Mouse (Mus musculus) MEL (cell line): ENCODE results near the gene Rnf227. TPM values are rescaled to one million over a fixed set of nuclear protein-coding genes. Genes with fewer than 3 reads are reported as not detected.

Experiments used
- DNase-seq: peaks from one replicate; pipeline ENCODE4 v3.0.0; 2011; ENCODE audit warnings: low read depth, low spot score
- H3K27ac ChIP-seq: 2 replicates; pipeline ENCODE4 v1.5.1; 2012; ENCODE audit warnings: low read depth, mild to moderate bottlenecking, control low read depth, low read length, moderate library complexity; ENCODE audit not compliant: control insufficient read depth
- H3K27me3 ChIP-seq, 2 experiments: fragments of 150-350 bp in 1 of 2; sonication (generic) in 1 of 2; 2 replicates each; pipeline ENCODE4 v1.6.1; 2012; ENCODE audit warnings: low read length in 2 of 2, mild to moderate bottlenecking in 2 of 2, improper control_type of control experiment in 1 of 2, moderate library complexity in 1 of 2; ENCODE audit not compliant: insufficient read depth in 2 of 2, control insufficient read depth in 1 of 2
- H3K36me3 ChIP-seq, 2 experiments: 2 replicates each; pipeline ENCODE4 v1.6.1; 2012 to 2014; ENCODE audit warnings: low read length in 2 of 2, improper control_type of control experiment in 1 of 2, inconsistent platforms in 1 of 2, mild to moderate bottlenecking in 1 of 2; ENCODE audit not compliant: insufficient read depth in 2 of 2, control insufficient read depth in 1 of 2
- H3K4me1 ChIP-seq, 2 experiments: fragments of 150-350 bp in 1 of 2; sonication (generic) in 1 of 2; 2 replicates each; pipeline ENCODE4 v1.6.1; 2012; ENCODE audit warnings: low read length in 2 of 2, improper control_type of control experiment in 1 of 2, mild to moderate bottlenecking in 1 of 2; ENCODE audit not compliant: insufficient read depth in 2 of 2, control insufficient read depth in 1 of 2
- H3K4me3 ChIP-seq, 2 experiments: fragments of 150-350 bp in 1 of 2; sonication (generic) in 1 of 2; 2 replicates each; pipeline ENCODE4 v1.5.1; 2012; ENCODE audit warnings: low read depth in 2 of 2, low read length in 2 of 2, mild to moderate bottlenecking in 2 of 2, moderate library complexity in 2 of 2, control low read depth in 1 of 2, improper control_type of control experiment in 1 of 2; ENCODE audit not compliant: control insufficient read depth in 1 of 2, insufficient read depth in 1 of 2
- H3K79me2 ChIP-seq: 2 replicates; pipeline ENCODE4 v1.6.1; 2012; ENCODE audit warnings: mild to moderate bottlenecking, low read length, moderate library complexity; ENCODE audit not compliant: control insufficient read depth, poor library complexity, insufficient read depth
- H3K9ac ChIP-seq: 2 replicates; pipeline ENCODE4 v1.6.1; 2012; ENCODE audit warnings: low read depth, mild to moderate bottlenecking, control low read depth, low read length, moderate library complexity; ENCODE audit not compliant: control insufficient read depth, poor library complexity, severe bottlenecking
- H3K9me3 ChIP-seq: fragments of 150-350 bp; sonication (generic); replicated peaks from 2 replicates; pipeline ENCODE4 v1.6.1; 2012; ENCODE audit warnings: mild to moderate bottlenecking, low read length, improper control_type of control experiment, moderate library complexity; ENCODE audit not compliant: insufficient read depth
- BHLHE40 ChIP-seq: IDR thresholded peaks from 2 replicates; pipeline ENCODE4 v1.6.1; 2012; ENCODE audit warnings: low read depth, mild to moderate bottlenecking, inconsistent platforms, low read length, improper control_type of control experiment, borderline replicate concordance
- CHD1 ChIP-seq: IDR thresholded peaks from 2 replicates; pipeline ENCODE4 v1.6.1; 2012; ENCODE audit warnings: low read depth, mild to moderate bottlenecking, inconsistent platforms, low read length, improper control_type of control experiment
- CTCF ChIP-seq, 3 experiments: IDR thresholded peaks in 2 of 3; conservative IDR thresholded peaks in 1 of 3; 2 replicates each; pipeline ENCODE4 v1.5.1; 2011 to 2012; ENCODE audit warnings: low read length in 3 of 3, low read depth in 2 of 3, mild to moderate bottlenecking in 2 of 3, improper control_type of control experiment in 1 of 3, inconsistent platforms in 1 of 3, mixed read lengths in 1 of 3, moderate library complexity in 1 of 3; ENCODE audit not compliant: control insufficient read depth in 1 of 3, insufficient read depth in 1 of 3, poor library complexity in 1 of 3, severe bottlenecking in 1 of 3
- E2F4 ChIP-seq: IDR thresholded peaks from 2 replicates; pipeline ENCODE4 v1.6.1; 2011; ENCODE audit warnings: low read depth, low read length, improper control_type of control experiment, borderline replicate concordance
- EP300 ChIP-seq, 2 experiments: IDR thresholded peaks; 2 replicates each; pipeline ENCODE4 v1.6.1; 2011; ENCODE audit warnings: improper control_type of control experiment in 2 of 2, low read length in 2 of 2, low read depth in 1 of 2, mild to moderate bottlenecking in 1 of 2
- ETS1 ChIP-seq: IDR thresholded peaks from 2 replicates; pipeline ENCODE4 v1.6.1; 2012; ENCODE audit warnings: low read depth, mild to moderate bottlenecking, inconsistent platforms, low read length, improper control_type of control experiment, moderate library complexity
- JUND ChIP-seq: IDR thresholded peaks from 2 replicates; pipeline ENCODE4 v1.6.1; 2011; ENCODE audit warnings: low read depth, mild to moderate bottlenecking, improper control_type of control experiment, low read length
- MAFK ChIP-seq: IDR thresholded peaks from 2 replicates; pipeline ENCODE4 v1.6.1; 2011; ENCODE audit warnings: low read depth, mild to moderate bottlenecking, low read length, improper control_type of control experiment, borderline replicate concordance
- MAX ChIP-seq: IDR thresholded peaks from 2 replicates; pipeline ENCODE4 v1.6.1; 2011; ENCODE audit warnings: low read length, improper control_type of control experiment
- MXI1 ChIP-seq: IDR thresholded peaks from 2 replicates; pipeline ENCODE4 v1.6.1; 2011; ENCODE audit warnings: mild to moderate bottlenecking, low read depth, low read length, improper control_type of control experiment
- NELFE ChIP-seq: IDR thresholded peaks from 2 replicates; pipeline ENCODE4 v1.6.1; 2011; ENCODE audit warnings: low read depth, low read length, improper control_type of control experiment
- NRF1 ChIP-seq: IDR thresholded peaks from 2 replicates; pipeline ENCODE4 v1.6.1; 2014; ENCODE audit warnings: low read depth, mild to moderate bottlenecking, inconsistent platforms, low read length, improper control_type of control experiment, moderate library complexity; ENCODE audit not compliant: poor library complexity, insufficient read depth, severe bottlenecking
- POLR2A ChIP-seq, 2 experiments: IDR thresholded peaks; 2 replicates each; pipeline ENCODE4 v1.6.1; 2011 to 2012; ENCODE audit warnings: low read length in 2 of 2, mild to moderate bottlenecking in 2 of 2, control low read depth in 1 of 2, improper control_type of control experiment in 1 of 2, low read depth in 1 of 2, moderate library complexity in 1 of 2; ENCODE audit not compliant: control insufficient read depth in 1 of 2, insufficient read depth in 1 of 2, poor library complexity in 1 of 2
- POLR2AphosphoS2 ChIP-seq: IDR thresholded peaks from 2 replicates; pipeline ENCODE4 v1.6.1; 2011; ENCODE audit warnings: low read length, improper control_type of control experiment
- RAD21 ChIP-seq: IDR thresholded peaks from 2 replicates; pipeline ENCODE4 v1.6.1; 2011; ENCODE audit warnings: mild to moderate bottlenecking, low read depth, low read length, improper control_type of control experiment
- RCOR1 ChIP-seq: IDR thresholded peaks from 2 replicates; pipeline ENCODE4 v1.6.1; 2012; ENCODE audit warnings: low read depth, mild to moderate bottlenecking, inconsistent platforms, low read length, improper control_type of control experiment
- TCF12 ChIP-seq: IDR thresholded peaks from 2 replicates; pipeline ENCODE4 v1.6.1; 2014; ENCODE audit warnings: low read depth, mild to moderate bottlenecking, inconsistent platforms, low read length, improper control_type of control experiment, moderate library complexity
- UBTF ChIP-seq: IDR thresholded peaks from 2 replicates; pipeline ENCODE4 v1.6.1; 2012; ENCODE audit warnings: low read depth, mild to moderate bottlenecking, inconsistent platforms, low read length, improper control_type of control experiment, moderate library complexity, borderline replicate concordance; ENCODE audit not compliant: insufficient read depth
- USF2 ChIP-seq, 2 experiments: IDR thresholded peaks; 2 replicates each; pipeline ENCODE4 v1.6.1; 2011 to 2012; ENCODE audit warnings: improper control_type of control experiment in 2 of 2, low read length in 2 of 2, borderline replicate concordance in 1 of 2, inconsistent platforms in 1 of 2, low read depth in 1 of 2, mild to moderate bottlenecking in 1 of 2; ENCODE audit not compliant: insufficient read depth in 1 of 2
- ZC3H11A ChIP-seq: IDR thresholded peaks from 2 replicates; pipeline ENCODE4 v1.6.1; 2012; ENCODE audit warnings: low read depth, mild to moderate bottlenecking, inconsistent platforms, low read length, improper control_type of control experiment
- ZKSCAN1 ChIP-seq: IDR thresholded peaks from 2 replicates; pipeline ENCODE4 v1.6.1; 2012; ENCODE audit warnings: low read depth, mild to moderate bottlenecking, inconsistent platforms, low read length, improper control_type of control experiment, moderate library complexity
- ZMIZ1 ChIP-seq: IDR thresholded peaks from 2 replicates; pipeline ENCODE4 v1.6.1; 2012; ENCODE audit warnings: low read depth, mild to moderate bottlenecking, inconsistent platforms, low read length, improper control_type of control experiment, moderate library complexity
- ZNF384 ChIP-seq: IDR thresholded peaks from 2 replicates; pipeline ENCODE4 v1.6.1; 2012; ENCODE audit warnings: low read depth, mild to moderate bottlenecking, inconsistent platforms, low read length, improper control_type of control experiment
- polyA plus RNA-seq, 2 experiments: library from polyadenylated mRNA; stranded (reverse) in 1 of 2; unstranded in 1 of 2; fragments of >175 nt in 1 of 2; fragments of >200 nt in 1 of 2; gene quantifications; 2 replicates each; pipeline versions ENCODE4 v1.2.1 to v1.2.4; 2012; ENCODE audit warnings: low replicate concordance in 2 of 2, low read depth in 1 of 2; ENCODE audit not compliant: insufficient read length in 2 of 2, insufficient read depth in 1 of 2, missing spikeins in 1 of 2
- total RNA-seq: library from RNA; depleted of rRNA; stranded (reverse); fragments of 300-350 nt; gene quantifications from 2 replicates; pipeline ENCODE4 v1.2.3, GENCODE M21; 2012

Gene Rnf227
- total and polyA plus RNA-seq, 3 experiments, result 11.5 to 12.4 TPM; not detected in 1

- H3K36me3 ChIP-seq, result peaks cover 0 to 2% of the 10 kb centered on the region in 2 experiments; a peak in 2 of 4 replicates
- no peak overlapping the region for H3K27ac ChIP-seq
- no peaks in the 10 kb centered on the region for H3K9me3 ChIP-seq
- H3K9ac ChIP-seq, result no peak overlapping the region
- TF ChIP-seq RAD21, result no peak
- TF ChIP-seq JUND, result no peak
- no peak for TF ChIP-seq CTCF (IDR thresholded peaks at IDR 0.05 in 2 of 3, conservative IDR thresholded peaks at IDR 0.05 in 1 of 3; ENCODE audit: control insufficient read depth in 1 of 3, insufficient read depth in 1 of 3, low read depth in 2 of 3, low read length in 3 of 3, poor library complexity in 1 of 3, severe bottlenecking in 1 of 3)
- TF ChIP-seq ZNF384, result no peak
- no peak for TF ChIP-seq TCF12
- TF ChIP-seq POLR2AphosphoS2, result no peak
- TF ChIP-seq MAFK, result no peak
- TF ChIP-seq USF2 (IDR thresholded peaks at IDR 0.05; ENCODE audit: borderline replicate concordance in 1 of 2, insufficient read depth in 1 of 2, low read depth in 1 of 2, low read length in 2 of 2), result no peak
- no peak for TF ChIP-seq ZC3H11A
- TF ChIP-seq BHLHE40, result no peak
- no peak for TF ChIP-seq ZKSCAN1
- no peak for TF ChIP-seq UBTF
- no peak for TF ChIP-seq NRF1
- no peak for TF ChIP-seq RCOR1
- TF ChIP-seq POLR2A (IDR thresholded peaks at IDR 0.05; ENCODE audit: control insufficient read depth in 1 of 2, insufficient read depth in 1 of 2, low read depth in 1 of 2, low read length in 2 of 2, poor library complexity in 1 of 2), result no peak
- TF ChIP-seq CHD1, result no peak
- no peaks in the 10 kb centered on the region for H3K4me1 ChIP-seq
- no peak for DNase-seq
- no peaks in the 10 kb centered on the region for H3K27me3 ChIP-seq
- H3K4me3 ChIP-seq, result no peak overlapping the region
- no peaks in the 10 kb centered on the region for H3K79me2 ChIP-seq
Observed at GRCm38 (mm10) chr11:69356544-69356943, 16.3 kb downstream of the Rnf227 start.

GRCm38 (mm10) chr11:69357690-69358089 is 17.4 kb downstream of the Rnf227 start:
- Histone ChIP-seq H3K27ac (no peak overlapping the region), H3K27me3 (no peaks in the 10 kb centered on the region), H3K9ac (no peak overlapping the region), H3K4me3 (no peak overlapping the region)
- TF ChIP-seq MAX, result no peak
- no peak for TF ChIP-seq NELFE
- TF ChIP-seq ZNF384, result no peak
- no peak for TF ChIP-seq ETS1
- no peak for TF ChIP-seq MXI1
- no peak for TF ChIP-seq E2F4
- no peak for TF ChIP-seq EP300 (IDR thresholded peaks at IDR 0.05; ENCODE audit: low read depth in 1 of 2, low read length in 2 of 2)
- no peak for TF ChIP-seq RCOR1
- no peak for TF ChIP-seq ZMIZ1
- TF ChIP-seq, all 39 proteins: peak for 0
- Histone ChIP-seq H3K36me3 (peaks cover 0 to 2% of the 10 kb centered on the region in 2 experiments; a peak in 2 of 4 replicates), H3K4me1 (no peaks in the 10 kb centered on the region), H3K79me2 (no peaks in the 10 kb centered on the region), H3K9me3 (no peaks in the 10 kb centered on the region)
- DNase-seq, result no peak
